Mouse (Mus musculus): ENCODE data around the gene Fsd1.

Gene Fsd1

GRCm38 (mm10) chr17:56031431-56031830 lies 45.1 kb downstream of the Fsd1 start:
- no peak for DNase-seq

GRCm38 (mm10) chr17:56032127-56032733 lies 45.9 kb downstream of the Fsd1 start:
- DNase-seq = no peak

- DNase-seq = no peak
These were observed 46.5 kb downstream of the Fsd1 start for GRCm38 (mm10) chr17:56032831-56033230.

- no peak for DNase-seq
These were observed 47.9 kb downstream of the Fsd1 start for GRCm38 (mm10) chr17:56034040-56034725.

- no peak for DNase-seq
These were observed 48.4 kb downstream of the Fsd1 start for GRCm38 (mm10) chr17:56034726-56035100.

GRCm38 (mm10) chr17:56035216-56035615 lies 48.9 kb downstream of the Fsd1 start:
- no peak for DNase-seq

- peak; percentile 99 for DNase-seq
These were observed 50.0 kb downstream of the Fsd1 start, which contains the start of gene Sh3gl1 for GRCm38 (mm10) chr17:56036176-56036900. Gene Sh3gl1, minus strand, starts transcription at chr17:56036635.

GRCm38 (mm10) chr17:56036901-56037287 lies 50.6 kb downstream of the Fsd1 start:
- no peak for DNase-seq

GRCm38 (mm10) chr17:56038583-56039261 lies 52.4 kb downstream of the Fsd1 start:
- DNase-seq = no peak

- DNase-seq = no peak
These were observed 53.0 kb downstream of the Fsd1 start for GRCm38 (mm10) chr17:56039345-56039744.

GRCm38 (mm10) chr17:56040030-56040856 lies 53.9 kb downstream of the Fsd1 start, which contains the start of gene Chaf1a:
Gene Chaf1a, plus strand, starts transcription at chr17:56040439.
- DNase-seq = peak; percentile 96

GRCm38 (mm10) chr17:56040857-56041163 lies 54.5 kb downstream of the Fsd1 start:
- no peak for DNase-seq
